Mouse (Mus musculus): ENCODE results near the gene Zap70. TPM values are rescaled to one million over a fixed set of nuclear protein-coding genes. Genes with fewer than 3 reads are reported as not detected.

The Zap70 gene
- polyA plus RNA-seq, 1 experiment from 2014 or later = not detected

- WGBS (ENCODE audit: insufficient replicate concordance) = 80% methylated on average over 13 of the region's 13 CpGs
These were observed 19.2 kb downstream of the Zap70 start for GRCm38 (mm10) chr1:36780793-36781192.

GRCm38 (mm10) chr1:36782476-36782875 lies 20.9 kb downstream of the Zap70 start:
- WGBS (ENCODE audit: insufficient replicate concordance) = 66% methylated on average over 11 of the region's 11 CpGs
- H3K27ac ChIP-seq = no peak overlapping the region

More at GRCm38 (mm10) chr1:36780793-36781192, 19.2 kb downstream of the Zap70 start:
- Histone ChIP-seq H3K4me2 (no peak overlapping the region), H3K27me3 (replicated peaks) (peaks cover 21% of the 10 kb centered on the region), H3K36me3 (no peaks in the 10 kb centered on the region), H3K9me3 (replicated peaks) (no peaks in the 10 kb centered on the region), H3K4me1 (peaks cover 22% of the 10 kb centered on the region), H3K27ac (no peak overlapping the region), H3K4me3 (no peak overlapping the region), H3K9ac (no peak overlapping the region)
- no peak for ATAC-seq

GRCm38 (mm10) chr1:36784365-36785134 lies 23.0 kb downstream of the Zap70 start:
- H3K9ac ChIP-seq = peak overlapping the region; percentile 58

More at GRCm38 (mm10) chr1:36782476-36782875, 20.9 kb downstream of the Zap70 start:
- Histone ChIP-seq H3K36me3 (no peaks in the 10 kb centered on the region), H3K27me3 (replicated peaks) (peaks cover 21% of the 10 kb centered on the region), H3K9ac (no peak overlapping the region), H3K4me1 (peaks cover 27% of the 10 kb centered on the region), H3K4me2 (no peak overlapping the region), H3K9me3 (replicated peaks) (no peaks in the 10 kb centered on the region), H3K4me3 (no peak overlapping the region)
- no peak for ATAC-seq

GRCm38 (mm10) chr1:36785238-36785641 lies 23.6 kb downstream of the Zap70 start:
- ATAC-seq = no peak
- H3K27me3 ChIP-seq (replicated peaks) = peaks cover 21% of the 10 kb centered on the region
- H3K36me3 ChIP-seq = no peaks in the 10 kb centered on the region
- H3K4me1 ChIP-seq = peaks cover 29% of the 10 kb centered on the region
- H3K9ac ChIP-seq = no peak overlapping the region; the same call in 1 of the 2 replicates
- H3K27ac ChIP-seq = no peak overlapping the region
- H3K9me3 ChIP-seq (replicated peaks) = no peaks in the 10 kb centered on the region
- 3% methylated on average over 16 of the region's 16 CpGs for WGBS (ENCODE audit: insufficient replicate concordance)
- H3K4me2 ChIP-seq = peak overlapping the region; percentile 78
- H3K4me3 ChIP-seq = peak overlapping the region; percentile 49

More at GRCm38 (mm10) chr1:36784365-36785134, 23.0 kb downstream of the Zap70 start:
- H3K27ac ChIP-seq = no peak overlapping the region
- 4% methylated on average over 20 of the region's 20 CpGs for WGBS (ENCODE audit: insufficient replicate concordance)
- H3K4me3 ChIP-seq = peak overlapping the region; percentile 49
- peak overlapping the region; percentile 78 for H3K4me2 ChIP-seq
- H3K9me3 ChIP-seq (replicated peaks) = no peaks in the 10 kb centered on the region
- peaks cover 21% of the 10 kb centered on the region for H3K27me3 ChIP-seq (replicated peaks)
- peaks cover 29% of the 10 kb centered on the region for H3K4me1 ChIP-seq
- no peaks in the 10 kb centered on the region for H3K36me3 ChIP-seq
- ATAC-seq = peak; percentile 63

- Histone ChIP-seq H3K27me3 (replicated peaks) (peaks cover 13% of the 10 kb centered on the region), H3K9me3 (replicated peaks) (no peaks in the 10 kb centered on the region), H3K4me2 (no peak overlapping the region), H3K4me1 (peaks cover 29% of the 10 kb centered on the region), H3K27ac (no peak overlapping the region), H3K36me3 (peaks cover 10% of the 10 kb centered on the region), H3K4me3 (no peak overlapping the region), H3K9ac (no peak overlapping the region)
- no peak for ATAC-seq
- 84% methylated on average over 7 of the region's 7 CpGs for WGBS (ENCODE audit: insufficient replicate concordance)
These were observed 24.8 kb downstream of the Zap70 start for GRCm38 (mm10) chr1:36786377-36786776.

- peaks cover 19% of the 10 kb centered on the region for H3K4me1 ChIP-seq
- 75% methylated on average over 8 of the region's 8 CpGs for WGBS (ENCODE audit: insufficient replicate concordance)
- H3K36me3 ChIP-seq = peaks cover 40% of the 10 kb centered on the region
- no peak overlapping the region for H3K9ac ChIP-seq
- no peak overlapping the region for H3K27ac ChIP-seq
- H3K9me3 ChIP-seq (replicated peaks) = no peaks in the 10 kb centered on the region
- H3K27me3 ChIP-seq (replicated peaks) = peaks cover 11% of the 10 kb centered on the region
- ATAC-seq = no peak
- no peak overlapping the region for H3K4me2 ChIP-seq
- H3K4me3 ChIP-seq = no peak overlapping the region
These were observed 27.8 kb downstream of the Zap70 start for GRCm38 (mm10) chr1:36789416-36789815.

- Histone ChIP-seq H3K4me2 (no peak overlapping the region), H3K9me3 (replicated peaks) (no peaks in the 10 kb centered on the region), H3K9ac (no peak overlapping the region), H3K4me1 (no peaks in the 10 kb centered on the region), H3K36me3 (peaks cover 98% of the 10 kb centered on the region), H3K4me3 (no peak overlapping the region), H3K27ac (no peak overlapping the region), H3K27me3 (replicated peaks) (no peaks in the 10 kb centered on the region)
- WGBS (ENCODE audit: insufficient replicate concordance) = 87% methylated on average over 7 of the region's 7 CpGs
- ATAC-seq = no peak
These were observed 35.1 kb downstream of the Zap70 start for GRCm38 (mm10) chr1:36796711-36797110.

- no peak for ATAC-seq
- no peak overlapping the region for H3K4me3 ChIP-seq
- WGBS (ENCODE audit: insufficient replicate concordance) = 80% methylated on average over 10 of the region's 10 CpGs
These were observed 35.9 kb downstream of the Zap70 start for GRCm38 (mm10) chr1:36797481-36797880.

GRCm38 (mm10) chr1:36800379-36801011 lies 38.9 kb downstream of the Zap70 start:
- H3K4me2 ChIP-seq = no peak overlapping the region
- no peak overlapping the region for H3K4me3 ChIP-seq
- ATAC-seq = no peak
- no peaks in the 10 kb centered on the region for H3K9me3 ChIP-seq (replicated peaks)
- peaks cover 96% of the 10 kb centered on the region for H3K36me3 ChIP-seq
- H3K27ac ChIP-seq = no peak overlapping the region
- WGBS (ENCODE audit: insufficient replicate concordance) = 74% methylated on average over 3 of the region's 3 CpGs
- no peaks in the 10 kb centered on the region for H3K27me3 ChIP-seq (replicated peaks)
- no peaks in the 10 kb centered on the region for H3K4me1 ChIP-seq
- H3K9ac ChIP-seq = no peak overlapping the region

More at GRCm38 (mm10) chr1:36797481-36797880, 35.9 kb downstream of the Zap70 start:
- Histone ChIP-seq H3K9ac (no peak overlapping the region), H3K27ac (no peak overlapping the region), H3K27me3 (replicated peaks) (no peaks in the 10 kb centered on the region), H3K4me1 (no peaks in the 10 kb centered on the region), H3K4me2 (no peak overlapping the region), H3K36me3 (peaks cover 98% of the 10 kb centered on the region), H3K9me3 (replicated peaks) (no peaks in the 10 kb centered on the region)

GRCm38 (mm10) chr1:36804259-36804658 lies 42.7 kb downstream of the Zap70 start:
- Histone ChIP-seq H3K9ac (no peak overlapping the region), H3K4me1 (no peaks in the 10 kb centered on the region), H3K36me3 (peaks cover 96% of the 10 kb centered on the region), H3K4me3 (no peak overlapping the region), H3K27ac (no peak overlapping the region), H3K9me3 (replicated peaks) (no peaks in the 10 kb centered on the region), H3K4me2 (no peak overlapping the region), H3K27me3 (replicated peaks) (no peaks in the 10 kb centered on the region)
- 79% methylated on average over 9 of the region's 9 CpGs for WGBS (ENCODE audit: insufficient replicate concordance)
- no peak for ATAC-seq

- Histone ChIP-seq H3K27ac (no peak overlapping the region), H3K36me3 (peaks cover 96% of the 10 kb centered on the region), H3K4me3 (no peak overlapping the region), H3K4me2 (no peak overlapping the region), H3K9ac (no peak overlapping the region), H3K9me3 (replicated peaks) (no peaks in the 10 kb centered on the region), H3K27me3 (replicated peaks) (no peaks in the 10 kb centered on the region), H3K4me1 (no peaks in the 10 kb centered on the region)
- 91% methylated on average over 4 of the region's 4 CpGs for WGBS (ENCODE audit: insufficient replicate concordance)
- ATAC-seq = no peak
These were observed 43.2 kb downstream of the Zap70 start for GRCm38 (mm10) chr1:36804833-36805232.

GRCm38 (mm10) chr1:36806181-36806905 lies 44.7 kb downstream of the Zap70 start:
- H3K27ac ChIP-seq = no peak overlapping the region
- no peak for ATAC-seq
- H3K4me3 ChIP-seq = no peak overlapping the region
- no peaks in the 10 kb centered on the region for H3K4me1 ChIP-seq
- no peaks in the 10 kb centered on the region for H3K9me3 ChIP-seq (replicated peaks)
- no peak overlapping the region for H3K9ac ChIP-seq
- WGBS (ENCODE audit: insufficient replicate concordance) = 93% methylated on average over 7 of the region's 7 CpGs
- no peaks in the 10 kb centered on the region for H3K27me3 ChIP-seq (replicated peaks)
- H3K4me2 ChIP-seq = no peak overlapping the region
- peaks cover 97% of the 10 kb centered on the region for H3K36me3 ChIP-seq
